Mouse (Mus musculus) naive thymus-derived CD4-positive, alpha-beta T cell, adult 5 months (primary cell): ENCODE data around the gene Kcnma1. TPM values are rescaled to one million over a fixed set of nuclear protein-coding genes. Genes with fewer than 3 reads are reported as not detected.

Source experiments
- polyA plus RNA-seq: library from polyadenylated mRNA; unstranded; fragments of 100-300 nt; shearing (Covaris generic); gene quantifications from one replicate; pipeline ENCODE4 v1.2.1, GENCODE M21; 2017

Gene Kcnma1
- not detected for polyA plus RNA-seq

DNA sequence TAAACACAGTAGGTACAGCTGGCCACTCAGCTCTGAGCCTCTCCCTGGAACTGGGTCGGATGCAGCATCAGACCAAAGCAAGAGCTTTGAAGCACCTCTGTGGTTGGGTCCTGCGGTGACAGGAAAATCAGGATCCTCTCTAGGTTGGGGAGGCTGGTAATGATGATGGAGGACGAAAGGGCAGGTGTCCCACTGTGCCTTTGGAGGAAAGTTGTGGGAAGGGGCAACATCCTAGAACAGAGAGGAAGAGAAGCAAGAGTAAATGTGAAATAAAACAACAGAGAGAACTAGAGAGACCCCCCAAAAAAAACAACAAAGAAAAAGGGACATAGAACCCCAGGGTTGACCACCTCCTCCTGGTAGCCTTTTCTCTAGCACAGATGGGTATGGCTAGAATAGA is at the start of gene Kcnma1:
Kcnma1 (minus strand) TSS at position 101 of the 400 bp plus-strand sequence.

Other genes with a start within 250 kb of the Kcnma1 start
- not detected for gene Dlg5, start 231.4 kb upstream of the Kcnma1 start, polyA plus RNA-seq